Mouse (Mus musculus): ENCODE data around the gene Tex13b.
"Not testable (repeated sequence)": the region's sequence is repeated elsewhere in the genome, so short reads cannot be mapped to it uniquely, and the experiment has no call there.

Tex13b gene

DNA sequence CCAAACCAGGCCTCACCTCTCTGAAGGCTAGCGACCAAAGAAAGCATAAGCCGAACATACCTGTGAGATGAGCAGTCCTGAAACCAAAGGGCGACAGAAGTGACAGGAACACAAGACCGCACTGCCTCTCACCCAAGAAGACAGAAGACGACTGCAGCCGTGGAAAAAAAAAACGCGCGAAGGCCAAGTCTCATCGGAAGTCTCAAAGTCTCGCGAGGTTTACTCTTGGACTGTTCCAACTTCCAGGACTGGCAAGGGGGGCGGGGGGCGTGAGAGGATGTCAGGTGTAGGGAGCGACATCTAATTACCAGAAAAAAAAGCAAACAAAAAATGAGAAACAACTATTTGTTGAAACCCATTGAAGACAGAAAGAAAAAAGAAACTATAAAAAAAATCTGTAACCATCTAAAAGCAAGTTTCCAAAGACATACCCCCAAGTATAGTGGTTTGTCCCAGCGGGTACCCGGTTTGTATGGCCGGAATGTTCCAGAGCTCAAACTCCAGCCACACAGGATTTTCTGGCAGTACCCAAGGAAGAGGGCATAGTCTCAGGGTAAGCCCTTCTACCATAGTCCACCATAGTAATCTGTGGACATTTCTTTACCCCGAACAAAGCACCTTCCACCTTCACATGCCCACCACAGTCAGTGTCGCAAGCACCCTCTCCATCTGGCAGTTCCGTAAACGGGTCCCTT is at the start of gene Tex13b:
Tex13b (minus strand) TSS at position 122 of the 695 bp plus-strand sequence.
- no peak for DNase-seq

DNA sequence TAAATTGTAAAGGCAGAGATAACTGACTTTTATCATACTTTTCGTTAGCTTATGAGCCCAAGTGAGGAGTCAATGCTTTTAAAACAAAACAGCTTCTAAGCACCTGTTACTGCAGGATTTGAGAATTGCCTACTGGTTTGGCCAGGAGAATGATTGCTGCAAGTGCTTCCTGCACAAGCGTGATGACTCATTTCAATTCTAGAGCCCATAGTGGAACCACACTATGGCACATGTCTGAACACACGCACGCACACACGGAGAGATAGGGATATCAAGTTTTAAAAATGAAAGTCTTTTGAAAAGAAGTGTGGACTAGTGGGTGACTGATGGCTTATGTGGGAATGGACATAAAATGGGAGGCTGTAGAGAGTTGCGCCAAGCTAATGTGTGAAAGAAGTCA is 49.5 kb upstream of the Tex13b start:
- DNase-seq, result no peak

GRCm38 (mm10) chrX:140857445-140857844 is 44.2 kb upstream of the Tex13b start:
- no peak for DNase-seq

DNA sequence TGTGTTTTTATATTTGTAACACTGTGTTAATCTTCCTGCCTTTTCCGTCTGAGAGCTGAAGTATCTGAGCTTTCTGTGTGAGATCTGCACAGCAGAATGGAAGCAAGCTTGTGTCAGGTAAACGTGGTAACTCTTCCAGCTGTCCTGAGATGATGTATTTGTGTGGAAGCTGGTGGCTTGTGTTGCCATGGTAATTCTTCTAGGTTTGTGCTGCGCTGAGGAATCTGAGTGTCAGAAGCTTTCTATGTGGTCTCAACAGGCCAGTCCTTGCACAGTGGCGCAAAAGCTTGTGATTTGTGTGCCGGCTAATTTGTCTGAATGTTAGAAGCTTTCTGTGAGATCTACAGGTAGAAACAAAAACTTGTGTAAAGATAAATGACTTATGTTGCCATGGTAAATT is 43.8 kb upstream of the Tex13b start:
- not testable (repeated sequence) for DNase-seq

GRCm38 (mm10) chrX:140854561-140854960 is 41.3 kb upstream of the Tex13b start:
- DNase-seq, result no peak

GRCm38 (mm10) chrX:140845401-140845800 is 32.2 kb upstream of the Tex13b start:
- DNase-seq, result not testable (repeated sequence)

GRCm38 (mm10) chrX:140839887-140840286 is 26.7 kb upstream of the Tex13b start:
- no peak for DNase-seq

- no peak for DNase-seq
Observed at GRCm38 (mm10) chrX:140838077-140838476, 24.8 kb upstream of the Tex13b start.

GRCm38 (mm10) chrX:140831706-140832105 is 18.5 kb upstream of the Tex13b start:
- DNase-seq, result no peak

DNA sequence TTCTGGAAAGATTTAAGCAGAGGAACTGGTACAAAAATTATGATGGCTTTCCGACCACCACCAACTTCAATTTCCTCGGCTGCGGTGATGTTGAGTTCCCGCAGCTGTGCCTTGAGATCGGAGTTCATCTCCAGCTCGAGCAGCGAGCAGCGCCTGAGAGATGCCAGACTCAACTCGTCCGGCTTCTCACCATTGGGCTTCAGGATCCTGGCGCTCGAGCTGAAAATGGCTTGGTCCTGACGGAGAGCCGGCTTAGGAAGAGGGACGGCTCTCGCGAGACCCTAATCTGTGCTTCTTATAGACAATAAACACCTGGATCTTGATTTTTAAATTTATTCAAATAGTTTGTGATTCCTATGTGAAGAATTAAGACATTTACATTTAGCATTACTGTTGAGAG is 9.1 kb upstream of the Tex13b start:
- DNase-seq, result no peak

DNA sequence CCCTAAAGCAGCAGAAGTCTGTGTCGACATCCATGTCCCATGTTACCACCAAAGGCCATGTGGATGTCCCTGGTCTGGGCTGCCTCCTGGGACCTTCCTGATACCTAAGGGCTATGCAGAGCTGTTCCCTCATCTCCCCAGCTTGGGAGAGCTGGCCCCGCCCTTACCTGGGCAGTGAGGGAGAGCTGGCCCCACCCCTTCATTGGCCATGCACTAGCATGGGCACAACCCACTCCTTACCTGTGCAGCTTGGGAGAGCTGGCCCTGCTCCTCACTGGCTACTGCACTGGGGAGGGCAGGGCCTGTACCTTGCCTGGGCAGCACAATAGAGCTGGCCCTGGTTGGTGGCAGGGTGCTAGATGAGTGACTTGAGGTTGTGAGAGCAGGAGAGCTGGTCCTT is 7.9 kb downstream of the Tex13b start:
- DNase-seq, result no peak

DNA sequence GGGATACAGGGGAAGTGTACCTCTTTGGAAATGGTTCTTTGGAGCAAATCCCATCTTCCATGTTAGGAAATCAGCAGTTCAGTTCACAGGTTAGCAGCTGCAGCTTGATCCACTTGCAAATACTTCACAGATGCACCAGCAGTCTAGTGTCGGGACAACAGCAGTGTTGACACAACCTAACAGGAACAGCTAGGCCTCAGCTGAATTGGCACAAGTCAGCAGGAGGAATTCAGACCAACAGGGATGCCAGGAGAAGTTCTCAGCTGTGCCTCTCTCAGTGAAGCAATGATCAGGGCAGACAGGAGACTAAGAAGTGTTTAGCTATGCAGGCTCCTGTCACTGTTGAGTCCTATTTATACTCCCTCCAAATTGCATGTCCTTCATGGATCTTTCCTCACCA is 43.4 kb downstream of the Tex13b start:
- DNase-seq, result no peak

Data from kidney, postnatal 14 days (tissue).